In genomic region chr6:120674121-120674520, GRCm38 (mm10) we compare ENCODE assay signal across 8 mouse cellular contexts. TPM values are rescaled to one million over a fixed set of nuclear protein-coding genes. Genes with fewer than 3 reads are reported as not detected.
DNase-seq lines count a peak whose midpoint lies in the region; ATAC-seq and TF ChIP-seq lines count a peak whose summit lies in the region.

No protein-coding gene starts in this region.

- intact Hi-C loops in left cerebral cortex, postnatal 4 days (cut with DNase I), result no loop called here

- WGBS in intestine, postnatal 0 days, result 65% methylated on average over 5 of the region's 5 CpGs
- WGBS in intestine, embryonic 16.5 days, result 68% methylated on average over 5 of the region's 5 CpGs
- WGBS in neural tube, embryonic 15.5 days, result 76% methylated on average over 5 of the region's 5 CpGs

- H3K9ac ChIP-seq in intestine, postnatal 0 days (ENCODE audit: low read depth, low read length), result no peak overlapping the region
- H3K9ac ChIP-seq in intestine, embryonic 16.5 days (ENCODE audit: low read depth, low read length), result no peak overlapping the region
- H3K9ac ChIP-seq in neural tube, embryonic 15.5 days (replicated peaks), result no peak overlapping the region

- H3K27ac ChIP-seq in intestine, postnatal 0 days (ENCODE audit: low read depth, low read length), result no peak overlapping the region
- H3K27ac ChIP-seq in intestine, embryonic 16.5 days (ENCODE audit: low read length), result no peak overlapping the region
- H3K27ac ChIP-seq in neural tube, embryonic 15.5 days (replicated peaks), result no peak overlapping the region

- peak; percentile 69 for TF ChIP-seq CTCF in intestine, postnatal 0 days (IDR thresholded peaks at IDR 0.05; ENCODE audit: low read depth)

- H3K36me3 ChIP-seq in intestine, postnatal 0 days (ENCODE audit: control insufficient read depth, insufficient read depth), result no peaks in the 10 kb centered on the region
- H3K36me3 ChIP-seq in intestine, embryonic 16.5 days (ENCODE audit: control insufficient read depth, insufficient read depth, low read length), result no peaks in the 10 kb centered on the region
- H3K36me3 ChIP-seq in neural tube, embryonic 15.5 days, result no peaks in the 10 kb centered on the region

- H3K4me3 ChIP-seq in intestine, postnatal 0 days (ENCODE audit: low read depth, low read length), result no peak overlapping the region
- H3K4me3 ChIP-seq in intestine, embryonic 16.5 days (ENCODE audit: low read length), result no peak overlapping the region
- H3K4me3 ChIP-seq in neural tube, embryonic 15.5 days (replicated peaks), result no peak overlapping the region

- H3K4me2 ChIP-seq in intestine, postnatal 0 days (replicated peaks; ENCODE audit: low read depth), result no peak overlapping the region
- no peak overlapping the region for H3K4me2 ChIP-seq in intestine, embryonic 16.5 days (ENCODE audit: low read depth, low read length)
- no peak overlapping the region for H3K4me2 ChIP-seq in neural tube, embryonic 15.5 days

- H3K9me3 ChIP-seq in intestine, postnatal 0 days (ENCODE audit: control insufficient read depth), result no peaks in the 10 kb centered on the region
- no peaks in the 10 kb centered on the region for H3K9me3 ChIP-seq in intestine, embryonic 16.5 days (ENCODE audit: control insufficient read depth, low read length)
- H3K9me3 ChIP-seq in neural tube, embryonic 15.5 days (replicated peaks), result no peaks in the 10 kb centered on the region

- H3K4me1 ChIP-seq in intestine, postnatal 0 days (replicated peaks; ENCODE audit: control insufficient read depth, insufficient read depth, low read length), result no peaks in the 10 kb centered on the region
- H3K4me1 ChIP-seq in intestine, embryonic 16.5 days (ENCODE audit: control insufficient read depth, insufficient read depth, low read length), result no peaks in the 10 kb centered on the region
- H3K4me1 ChIP-seq in neural tube, embryonic 15.5 days, result no peaks in the 10 kb centered on the region

- H3K27me3 ChIP-seq in intestine, postnatal 0 days (replicated peaks; ENCODE audit: control insufficient read depth, insufficient read depth, low read length), result no peaks in the 10 kb centered on the region; the same call in 1 of the 2 replicates
- no peaks in the 10 kb centered on the region for H3K27me3 ChIP-seq in intestine, embryonic 16.5 days (replicated peaks; ENCODE audit: control insufficient read depth, insufficient read depth, low read length)
- no peaks in the 10 kb centered on the region for H3K27me3 ChIP-seq in neural tube, embryonic 15.5 days (replicated peaks)

- ATAC-seq in intestine, postnatal 0 days, result no peak
- ATAC-seq in intestine, embryonic 16.5 days, result no peak
- no peak for ATAC-seq in neural tube, embryonic 15.5 days (ENCODE audit: low FRiP score)

- DNase-seq in adipocyte (ENCODE audit: low spot score), result peak; percentile 56
- peak; percentile 22 for DNase-seq in kidney, postnatal 14 days
- DNase-seq in spleen, adult 12 weeks (ENCODE audit: low spot score), result peak; percentile 19
- DNase-seq in left cerebral cortex, postnatal 4 days, result no peak
- DNase-seq in urinary bladder, adult 2 months (ENCODE audit: low spot score), result no peak

RNA-seq across cellular contexts. Expression of gene Cecr2, which starts 8.0 kb away (rescaled TPM):
- polyA plus RNA-seq in intestine, postnatal 0 days (2015; fragmentation: Nextera tagmentation; extraction: Ambion mirVana), result 0.13 and 0.26 TPM in 2 replicates
- 0.54 and 0.61 TPM in 2 replicates for polyA plus RNA-seq in intestine, embryonic 16.5 days (2015; fragmentation: Nextera tagmentation; extraction: Ambion mirVana)
- 1.4 and 1.7 TPM in 2 replicates for polyA plus RNA-seq in neural tube, embryonic 15.5 days (2015; fragmentation: Nextera tagmentation; extraction: Ambion mirVana)
- 1 to 10 TPM; 3.1 to 3.2 TPM for total RNA-seq in left cerebral cortex, postnatal 4 days (2021)
- polyA plus RNA-seq in urinary bladder, adult 2 months (2012; rRNA removed), result 2.7 and 3.3 TPM in 2 replicates

Comparison
In these comparisons a context has a peak if more than half of its experiments do, and no peak if none do; other contexts are left out.
1. DNase-seq: peak in adipocyte (single experiment), kidney, postnatal 14 days (single experiment) and spleen, adult 12 weeks (single experiment); none in left cerebral cortex, postnatal 4 days (single experiment) and urinary bladder, adult 2 months (single experiment).